Mouse (Mus musculus): ENCODE measurements around the gene Nectin2.
A peak's percentile ranks its signal among the peaks of the same experiment; 100 is the strongest.
"Not testable (repeated sequence)": the region's sequence is repeated elsewhere in the genome, so short reads cannot be mapped to it uniquely, and the experiment has no call there.

The Nectin2 gene

DNA sequence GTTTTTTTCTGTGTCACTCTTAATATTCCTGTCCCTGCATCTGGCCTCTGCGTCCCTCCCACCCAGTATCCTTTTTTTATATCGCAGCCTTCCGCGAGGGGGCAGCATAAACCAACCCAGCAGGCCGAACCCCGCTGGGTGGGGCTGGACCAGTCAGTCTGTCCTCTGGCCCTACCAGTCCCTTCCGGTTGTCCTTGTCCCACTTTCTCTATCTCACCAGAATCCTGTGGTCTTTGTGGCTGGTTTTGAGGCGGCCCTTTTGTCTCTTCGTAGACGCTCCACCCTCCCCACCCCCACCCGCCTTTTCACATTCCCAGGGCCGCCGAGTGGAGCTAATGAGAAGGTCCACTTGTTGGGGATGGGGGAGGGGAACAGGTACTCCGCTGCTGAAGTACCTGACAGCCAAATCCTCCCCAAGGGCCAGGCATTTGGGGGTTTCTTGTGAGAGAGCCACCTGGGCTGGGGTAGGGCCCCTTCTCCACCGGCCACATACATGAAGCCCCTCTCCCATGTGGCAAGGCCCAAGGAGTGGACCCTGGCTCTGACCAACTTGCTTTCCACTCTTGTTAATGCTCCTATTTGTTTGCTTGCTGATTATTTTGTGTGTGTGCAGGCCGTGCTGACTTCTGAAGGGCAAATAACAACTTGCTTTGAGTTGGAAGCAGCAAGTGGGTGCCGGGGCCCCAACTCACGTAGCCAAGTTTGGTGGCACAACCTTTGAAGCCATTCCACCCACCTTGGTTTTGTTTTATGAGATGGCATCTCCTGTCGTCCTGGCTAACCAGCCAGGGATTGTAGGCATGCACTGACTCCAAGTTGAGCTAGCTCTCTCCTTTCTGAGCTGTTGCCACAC, at the start of gene Nectin2:
Gene Nectin2, minus strand, starts transcription at position 267 of the 853 bp plus-strand sequence.
- DNase-seq = peak; percentile 42

DNA sequence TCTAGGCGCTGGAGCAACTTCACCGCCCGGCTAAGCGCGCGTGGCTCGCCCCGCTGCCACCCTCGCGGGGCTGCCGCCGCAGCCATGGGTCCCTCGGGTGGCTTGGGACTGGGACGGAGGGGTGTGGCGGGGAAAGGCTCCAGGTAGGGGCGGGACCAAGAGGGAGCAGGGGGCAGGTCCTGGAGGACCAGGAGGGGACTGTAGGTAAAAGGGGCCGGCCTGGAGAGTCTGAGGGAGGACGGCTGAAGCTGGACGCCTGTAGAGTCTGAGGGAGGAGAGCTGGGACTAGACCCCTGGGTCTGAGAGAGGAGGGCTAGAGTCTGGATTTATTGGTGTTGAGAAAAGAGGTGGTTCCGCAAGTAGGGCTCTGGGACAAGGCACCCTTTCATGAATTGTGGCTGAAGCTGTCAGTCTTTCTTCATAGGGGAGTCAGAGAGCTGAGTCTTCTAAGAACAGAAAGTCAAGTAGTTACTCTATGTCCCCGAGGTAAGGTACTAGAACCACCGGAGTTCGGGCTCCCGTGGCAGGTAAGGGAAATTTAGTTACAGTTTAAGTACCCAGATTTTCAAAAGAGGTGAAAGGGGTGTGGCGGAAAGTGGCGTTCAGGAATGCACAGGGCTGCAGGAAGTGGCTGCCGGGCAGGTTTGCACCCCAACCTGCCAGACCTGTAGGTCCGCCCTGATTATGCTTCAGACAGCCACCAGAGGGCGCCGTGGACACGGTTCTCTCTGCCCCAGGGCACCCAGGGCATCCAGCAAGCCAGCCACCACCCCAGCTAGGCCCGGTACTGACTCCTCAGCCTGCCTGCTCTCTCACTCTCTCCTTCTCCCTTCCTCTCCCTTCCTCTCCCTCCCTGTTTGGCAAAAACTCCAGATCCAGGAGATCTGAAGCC, 46.7 kb upstream of the Nectin2 start, which contains the start of gene Cblc:
Gene Cblc, minus strand, starts transcription at position 113 of the 892 bp plus-strand sequence.
- DNase-seq = no peak

DNA sequence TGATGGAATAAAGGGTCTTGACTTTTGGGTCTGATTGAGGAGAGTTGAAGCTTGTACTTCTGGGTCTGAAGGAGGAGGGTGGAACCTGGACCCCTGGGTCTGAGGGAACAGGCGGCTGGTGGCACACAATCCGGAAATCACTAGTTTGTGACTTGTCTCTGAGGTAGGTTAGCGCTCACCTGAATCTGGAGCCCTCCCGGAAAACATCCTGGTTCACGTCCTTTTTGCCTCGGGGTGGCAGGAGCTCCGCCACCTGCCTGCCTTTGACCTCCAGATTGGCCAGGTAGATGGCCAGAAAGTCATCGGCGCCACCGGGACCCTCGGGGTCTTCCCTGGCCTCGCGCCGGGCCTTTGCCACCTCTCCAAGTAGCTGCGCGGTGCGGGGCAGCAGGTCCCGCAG, 46.0 kb upstream of the Nectin2 start:
- DNase-seq = no peak

DNA sequence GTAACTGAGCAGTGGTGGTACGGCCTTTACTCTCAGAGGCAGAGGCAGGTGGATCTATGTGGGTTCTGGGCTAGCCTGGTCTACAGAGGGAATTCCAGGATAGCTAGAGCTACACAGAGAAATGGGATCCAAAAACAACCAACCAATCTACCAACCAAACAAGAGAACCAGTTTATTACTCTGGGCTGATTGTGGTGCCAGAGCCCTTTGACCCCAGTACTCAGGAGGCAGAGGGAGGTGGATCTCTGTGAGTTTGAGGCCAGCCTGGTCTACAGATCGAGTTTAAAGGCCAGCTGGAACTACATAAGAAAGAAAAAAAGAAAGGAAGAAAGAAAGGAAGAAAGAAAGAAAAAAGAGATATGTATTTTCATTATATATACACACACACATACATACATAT, 45.0 kb upstream of the Nectin2 start:
- no peak for DNase-seq

DNA sequence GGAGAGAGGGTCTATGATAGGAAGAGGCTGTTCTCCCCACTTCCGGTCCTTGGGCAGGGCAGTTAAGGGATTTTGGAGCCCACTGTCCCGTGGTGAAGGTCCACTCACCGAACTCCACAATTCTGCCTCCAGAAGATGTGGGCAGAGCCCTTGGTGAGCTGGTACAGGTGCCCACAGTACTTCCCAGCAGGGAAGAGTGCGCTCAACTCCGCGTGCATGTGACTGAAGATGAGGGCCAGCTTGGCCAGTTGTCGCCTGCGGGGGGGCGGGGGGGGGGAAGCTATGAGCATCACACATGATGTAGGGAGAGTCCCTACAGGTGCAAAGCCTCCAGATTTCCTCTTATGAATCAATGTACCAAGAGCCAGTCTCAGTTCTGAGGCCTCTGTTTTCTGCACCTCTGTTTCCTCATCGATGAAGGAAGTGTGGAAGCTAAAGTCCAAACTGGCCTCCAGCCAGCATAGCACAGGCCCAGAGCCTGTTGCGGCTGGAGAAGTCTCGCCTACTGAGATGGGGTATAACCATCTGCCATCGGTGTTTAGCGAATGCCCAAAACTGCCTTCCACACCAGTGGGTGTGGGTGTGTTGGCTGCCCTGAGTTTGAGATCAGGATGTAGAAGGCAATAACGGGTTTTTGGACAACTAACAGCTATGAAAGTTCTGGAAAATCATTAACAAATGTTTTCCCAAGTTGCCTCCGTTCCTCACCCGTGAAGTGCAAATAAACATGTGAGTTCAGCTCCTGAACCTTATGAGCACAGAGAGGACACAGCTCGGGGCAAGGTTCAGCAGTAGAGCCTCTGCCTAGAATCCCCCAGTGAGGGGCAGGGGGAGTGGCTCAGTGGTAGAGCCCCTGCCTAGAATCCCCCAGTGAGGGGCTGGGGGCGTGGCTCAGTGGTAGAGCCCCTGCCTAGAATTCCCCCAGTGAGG, 42.7 kb upstream of the Nectin2 start:
- DNase-seq = no peak

DNA sequence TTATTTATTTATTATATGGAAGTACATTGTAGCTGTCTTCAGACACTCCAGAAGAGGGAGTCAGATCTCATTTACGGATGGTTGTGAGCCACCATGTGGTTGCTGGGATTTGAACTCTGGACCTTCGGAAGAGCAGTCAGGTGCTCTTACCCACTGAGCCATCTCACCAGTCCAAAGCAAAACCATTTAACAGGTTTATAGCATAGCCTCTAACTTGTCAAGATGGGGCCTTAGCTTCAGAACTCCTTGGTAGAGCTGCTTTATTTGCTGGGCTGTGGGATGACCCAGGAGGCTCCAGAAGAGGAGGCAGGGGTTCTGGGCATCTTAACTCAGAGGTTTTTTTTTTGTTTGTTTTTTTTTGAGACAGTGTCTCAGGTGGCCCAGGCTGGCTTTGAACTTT, 41.2 kb upstream of the Nectin2 start:
- not testable (repeated sequence) for DNase-seq

DNA sequence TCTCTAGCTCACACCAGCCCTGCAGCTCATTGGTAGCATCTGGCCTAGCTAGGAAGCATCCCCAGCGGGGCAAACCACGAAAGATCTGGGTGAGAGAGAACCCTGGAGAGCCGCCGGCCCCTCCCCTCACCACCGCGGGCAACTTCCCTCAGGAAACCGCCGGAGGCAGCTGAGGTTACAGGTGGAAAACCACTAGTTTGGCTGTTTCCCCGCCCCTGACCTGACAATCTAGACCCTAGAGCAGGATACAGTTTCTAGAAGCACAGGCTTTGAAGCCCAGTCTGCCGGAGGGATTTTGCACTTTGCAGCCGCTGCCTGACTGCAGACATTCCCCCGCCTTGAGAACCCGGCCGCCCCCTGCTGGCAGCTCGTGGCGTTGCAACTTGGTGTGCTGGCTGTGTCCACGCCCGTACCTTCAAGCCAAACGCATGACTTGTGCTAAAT, 39.6 kb upstream of the Nectin2 start:
- peak; percentile 69 for DNase-seq

DNA sequence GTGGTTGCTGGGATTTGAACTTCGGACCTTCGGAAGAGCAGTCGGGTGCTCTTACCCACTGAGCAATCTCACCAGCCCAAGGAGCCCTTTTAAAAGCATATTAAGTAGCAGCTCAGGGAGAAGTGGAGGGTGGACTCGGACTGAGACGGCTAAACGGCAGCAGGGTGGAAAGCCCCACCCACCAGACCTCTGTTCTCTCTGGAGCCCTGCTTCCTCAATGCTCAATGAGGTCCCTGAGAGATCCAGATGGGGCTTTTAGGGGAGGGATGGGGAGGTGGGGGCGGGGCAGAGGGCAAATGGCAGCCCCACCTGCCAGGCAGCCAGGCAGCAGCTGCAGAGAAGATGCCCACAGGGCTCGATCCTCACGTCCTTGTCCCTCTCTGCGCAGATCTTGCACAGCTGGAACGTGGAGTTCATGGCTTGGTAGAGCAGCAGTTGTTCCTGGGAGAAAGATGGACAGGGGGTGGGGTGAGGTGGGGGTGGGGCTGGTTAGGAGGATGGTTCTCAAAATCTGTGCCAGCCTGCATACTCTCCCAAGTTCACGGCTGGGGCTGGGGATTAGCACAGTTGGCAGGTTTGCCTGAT, 35.7 kb upstream of the Nectin2 start:
- DNase-seq = no peak

DNA sequence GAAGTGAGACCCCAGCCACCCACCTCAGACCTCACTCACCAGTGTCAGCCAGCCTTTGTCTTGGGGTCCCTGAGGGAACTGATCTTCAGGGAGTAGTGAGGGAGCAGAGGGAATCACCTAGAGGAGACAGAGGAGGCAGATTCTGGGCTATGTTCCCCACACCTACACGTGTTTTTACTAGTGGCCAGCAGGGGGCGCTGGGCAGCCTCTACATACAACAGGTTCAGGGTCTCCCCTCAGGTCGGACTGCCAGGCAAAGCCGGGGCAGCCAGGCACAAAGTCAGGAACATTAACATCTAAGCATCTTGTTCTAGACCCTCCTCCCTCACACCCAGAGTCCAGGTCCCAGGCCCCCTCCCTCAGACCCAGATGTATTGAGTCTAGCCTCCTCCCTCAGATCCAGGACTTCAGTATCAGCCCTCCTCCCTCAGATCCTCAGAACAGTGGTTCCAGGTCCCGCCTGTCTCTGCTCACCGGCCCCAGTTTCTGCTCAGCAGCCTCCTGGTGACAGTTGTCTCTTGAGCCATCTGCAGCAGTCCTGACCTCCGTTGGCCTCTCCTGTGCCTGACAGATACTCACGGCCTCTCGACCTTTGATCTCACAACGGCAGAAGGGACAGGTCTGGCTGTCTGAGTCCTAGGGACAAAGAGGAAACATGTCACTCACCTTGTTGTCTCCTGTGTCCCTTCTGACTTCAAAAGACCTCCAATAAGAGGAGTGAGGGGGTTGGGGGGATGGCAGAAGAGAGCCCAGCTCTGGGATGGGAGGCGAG, 34.7 kb upstream of the Nectin2 start:
- no peak for DNase-seq

DNA sequence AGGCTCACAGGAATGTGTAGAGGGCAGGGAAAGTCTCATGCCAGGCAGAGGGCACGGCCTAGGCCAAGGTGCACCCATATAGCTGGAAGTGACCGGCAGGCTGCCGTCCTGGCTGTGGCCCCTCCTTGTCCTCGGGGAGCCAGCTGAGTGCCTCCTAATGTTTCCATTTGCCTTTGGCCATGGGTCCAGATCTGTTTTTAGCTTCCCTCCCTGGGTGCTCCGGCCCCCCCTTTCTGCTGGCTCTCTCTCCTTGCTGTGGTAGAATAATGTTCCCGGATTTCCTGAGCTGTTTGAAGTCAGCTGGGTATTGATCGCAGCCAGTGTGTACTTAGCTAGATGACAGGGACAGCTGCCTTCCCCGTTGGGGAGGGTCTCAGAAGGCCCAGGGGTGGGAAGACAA, 33.3 kb upstream of the Nectin2 start:
- DNase-seq = no peak

DNA sequence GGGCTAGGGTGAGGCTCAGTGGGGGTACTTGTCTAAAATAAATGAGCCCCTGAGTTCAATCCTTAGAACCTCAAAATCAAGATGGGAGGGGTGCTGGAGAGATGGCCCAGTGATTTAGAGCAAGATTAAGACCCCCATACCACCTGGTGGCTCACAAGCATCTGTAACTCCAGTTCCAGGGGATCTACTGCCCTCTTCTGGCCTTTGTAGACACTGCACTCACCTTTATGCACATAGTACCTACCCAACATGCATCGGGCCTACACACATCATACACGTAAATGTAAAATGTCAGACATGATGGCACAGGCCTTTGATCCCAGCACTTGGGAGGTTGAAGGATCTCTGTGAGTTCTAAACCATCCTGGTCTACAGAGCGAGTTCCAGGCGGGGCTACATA, 32.4 kb upstream of the Nectin2 start:
- no peak for DNase-seq

DNA sequence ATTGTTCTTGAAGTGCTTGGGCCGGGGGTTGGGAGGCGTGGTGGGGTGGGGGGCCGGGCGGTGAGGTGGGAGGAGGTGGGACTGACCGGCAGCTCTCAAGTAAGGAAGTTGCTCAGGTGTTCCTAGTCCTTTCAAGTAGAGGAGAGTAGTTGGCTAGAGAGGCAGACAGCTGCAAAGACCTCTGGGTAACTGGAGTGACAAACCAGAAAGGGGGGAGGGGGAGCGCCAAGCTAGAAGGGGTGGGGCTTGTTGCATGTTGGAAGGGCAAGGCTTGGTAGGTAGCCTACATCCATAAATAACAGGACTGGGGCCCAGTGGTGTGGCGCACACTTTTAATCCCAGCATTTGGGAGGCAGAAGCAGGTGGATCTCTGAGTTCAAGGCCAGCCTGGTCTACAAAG, 31.5 kb upstream of the Nectin2 start:
- no peak for DNase-seq

DNA sequence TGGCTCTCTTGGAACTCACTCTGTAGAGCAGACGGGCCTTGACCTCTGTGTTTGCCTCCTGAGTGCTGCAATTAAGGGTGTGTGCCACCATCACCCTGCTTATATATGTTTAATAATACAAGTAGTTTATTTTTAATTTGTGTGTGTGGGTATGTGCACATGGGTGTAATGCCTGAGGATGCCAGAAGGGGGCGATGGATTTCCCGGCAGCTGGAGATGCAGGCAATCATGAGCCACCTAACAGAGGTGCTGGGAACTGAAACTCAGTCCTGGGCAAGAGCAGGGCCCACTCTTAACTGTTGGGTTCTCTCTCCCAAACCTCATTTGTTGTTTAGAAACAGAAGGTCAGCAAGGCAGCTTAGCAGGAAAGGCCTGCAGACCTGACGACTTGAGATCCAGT, 29.6 kb upstream of the Nectin2 start:
- DNase-seq = no peak

DNA sequence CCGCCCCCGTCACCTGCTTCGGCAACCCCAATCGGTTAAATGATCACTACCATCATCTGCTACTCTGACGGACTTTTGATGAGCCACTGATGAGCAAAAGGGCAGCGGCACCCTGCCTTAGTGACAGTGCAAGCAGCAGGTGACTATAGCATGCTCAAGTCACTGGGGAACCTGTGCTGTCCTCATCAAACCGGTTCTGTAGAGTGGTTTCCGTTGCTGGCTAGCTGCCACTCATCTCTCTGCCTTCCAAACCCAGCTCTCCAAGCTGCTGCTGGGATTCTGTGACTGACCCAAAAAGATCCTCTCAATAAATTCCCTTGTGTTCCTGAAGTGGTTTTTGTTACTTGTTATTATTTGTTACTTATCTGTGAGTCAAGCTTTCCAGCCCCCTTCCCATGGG, 28.4 kb upstream of the Nectin2 start:
- no peak for DNase-seq

DNA sequence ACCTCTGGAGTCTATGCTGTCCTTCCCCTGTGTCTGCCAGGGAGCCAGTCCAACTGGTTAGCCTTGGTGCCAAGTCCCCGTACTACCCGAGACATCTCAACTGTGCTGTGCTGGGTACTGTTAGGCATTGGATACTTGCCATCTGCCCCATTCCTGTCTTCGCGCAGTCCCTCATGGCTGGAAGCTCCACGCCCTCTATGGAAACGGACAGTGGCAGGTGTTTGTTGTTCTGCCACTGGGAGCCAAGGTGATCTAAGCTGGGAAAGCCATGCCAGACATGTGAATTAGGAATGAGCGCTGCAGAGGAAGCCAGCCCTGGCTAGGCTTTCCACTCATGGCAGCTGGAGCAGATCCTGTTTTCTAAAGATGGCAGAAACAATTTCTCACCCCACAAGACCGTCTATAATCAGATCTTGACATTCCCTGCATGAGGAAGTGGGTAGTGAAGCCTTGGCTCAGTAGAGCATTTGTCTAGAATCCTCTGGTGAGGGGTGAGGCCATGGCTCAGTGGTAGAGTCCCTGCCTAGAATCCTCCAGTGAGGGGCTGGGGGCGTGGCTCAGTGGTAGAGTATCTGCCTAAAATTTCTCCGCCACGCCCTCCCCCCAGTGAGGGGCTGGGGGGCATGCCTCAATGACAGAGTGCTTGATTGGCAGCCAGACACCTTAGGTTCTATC, 26.9 kb upstream of the Nectin2 start:
- no peak for DNase-seq

DNA sequence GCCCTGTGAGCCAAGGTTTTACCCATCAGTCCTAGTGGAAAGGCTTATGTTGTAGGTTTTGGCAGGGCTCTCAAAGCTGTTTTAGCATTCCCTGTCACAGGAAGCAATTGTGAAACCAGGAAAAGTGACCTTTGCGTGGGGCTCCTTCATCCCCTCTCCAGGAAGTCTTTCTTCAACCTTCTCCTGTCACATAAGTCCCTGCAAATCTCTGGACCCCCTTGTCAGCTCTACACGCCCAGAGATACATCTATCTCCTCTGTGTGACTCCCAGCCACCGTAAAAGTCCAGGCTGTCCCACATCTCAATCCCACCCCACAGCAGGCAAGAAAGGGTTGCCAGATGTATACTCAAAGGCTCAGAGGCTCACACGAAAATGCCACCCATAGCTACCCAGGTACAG, 21.4 kb upstream of the Nectin2 start:
- no peak for DNase-seq

DNA sequence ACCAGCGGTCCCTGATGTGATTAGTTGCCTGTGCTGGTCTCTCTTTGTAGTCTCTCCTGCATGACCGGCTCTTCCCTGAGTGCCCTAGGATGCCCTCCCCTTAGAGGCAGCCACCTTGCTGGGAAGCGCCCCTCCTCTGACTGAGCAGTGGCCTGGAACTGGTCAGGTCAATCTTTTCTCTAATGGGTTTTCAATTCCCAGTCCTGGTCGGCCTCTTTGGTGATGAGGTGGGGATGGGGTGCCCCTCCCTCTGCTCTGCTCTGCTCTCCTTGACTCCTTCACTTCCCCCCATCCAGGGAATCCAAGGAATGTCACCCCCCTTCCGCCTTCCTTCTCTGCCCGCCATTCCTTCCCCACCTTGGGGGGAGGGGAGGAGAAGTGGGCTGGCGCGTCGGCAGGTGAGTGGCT, 20.7 kb upstream of the Nectin2 start, which contains the start of gene Bcam:
Gene Bcam, minus strand, starts transcription at position 33 of the 408 bp plus-strand sequence.
- no peak for DNase-seq

DNA sequence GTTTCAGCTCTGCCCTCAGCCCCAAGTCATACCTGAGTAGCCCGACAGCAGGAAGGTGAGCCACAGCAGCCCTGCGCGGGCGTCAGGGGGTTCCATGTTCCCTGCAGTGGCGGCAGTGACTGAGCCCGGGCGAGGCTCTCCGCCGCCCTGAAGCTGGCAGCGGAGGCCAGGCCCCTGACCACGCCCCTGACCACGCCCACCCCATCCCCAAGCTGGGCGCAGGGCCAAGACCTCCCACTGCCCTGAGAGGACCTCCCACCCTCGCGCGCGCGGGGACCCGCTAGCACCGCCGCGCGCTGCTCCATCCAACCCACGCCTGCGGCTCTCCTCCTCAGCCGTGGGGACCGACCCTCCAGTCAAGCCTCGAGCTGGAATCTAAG, 20.1 kb upstream of the Nectin2 start:
- DNase-seq = no peak

DNA sequence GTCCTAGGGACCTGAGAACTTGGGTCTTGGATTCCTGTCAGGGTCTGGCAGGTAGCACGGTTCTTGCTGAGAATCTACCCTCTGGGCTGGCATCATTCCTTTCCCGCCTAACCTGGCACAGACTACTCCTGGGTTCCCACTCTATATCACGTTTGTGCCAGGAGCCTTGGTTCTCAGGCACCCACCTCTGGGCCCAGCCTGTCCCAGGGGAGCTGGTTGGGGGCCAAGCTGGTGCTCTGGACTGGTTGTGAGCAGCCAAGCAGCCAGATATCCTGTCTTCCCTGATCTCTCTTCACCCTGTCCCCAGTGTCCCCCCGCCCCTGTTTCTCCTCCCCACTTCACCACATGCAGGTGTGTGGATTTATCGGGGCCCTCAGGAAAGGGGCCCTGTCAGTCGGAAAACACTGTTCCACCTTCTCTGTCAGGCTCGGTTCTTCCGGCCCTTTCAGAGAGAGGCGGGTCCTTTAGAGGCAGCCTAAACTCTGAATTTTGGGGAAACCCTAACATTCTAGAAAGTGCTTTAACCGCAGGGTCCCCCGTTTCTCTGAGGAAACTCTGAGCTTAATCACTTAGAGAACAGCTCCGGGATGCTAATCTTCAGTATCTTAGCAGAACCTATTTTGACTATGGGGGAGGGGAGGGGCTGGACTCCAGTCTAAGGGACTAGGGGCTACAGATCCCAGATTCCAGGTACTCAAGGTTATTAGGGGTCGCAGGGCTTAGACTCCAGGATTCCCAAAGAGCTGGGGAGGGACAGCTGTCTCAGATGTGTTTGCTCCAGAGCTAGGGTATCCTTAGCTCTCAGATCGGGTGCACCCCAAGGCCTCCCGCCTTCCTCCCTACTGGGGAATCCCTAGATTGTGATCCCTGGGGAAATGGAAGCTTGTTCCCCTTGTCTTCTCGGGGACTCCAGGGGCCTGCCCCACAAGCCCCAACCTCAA, 19.4 kb upstream of the Nectin2 start:
- no peak for DNase-seq

DNA sequence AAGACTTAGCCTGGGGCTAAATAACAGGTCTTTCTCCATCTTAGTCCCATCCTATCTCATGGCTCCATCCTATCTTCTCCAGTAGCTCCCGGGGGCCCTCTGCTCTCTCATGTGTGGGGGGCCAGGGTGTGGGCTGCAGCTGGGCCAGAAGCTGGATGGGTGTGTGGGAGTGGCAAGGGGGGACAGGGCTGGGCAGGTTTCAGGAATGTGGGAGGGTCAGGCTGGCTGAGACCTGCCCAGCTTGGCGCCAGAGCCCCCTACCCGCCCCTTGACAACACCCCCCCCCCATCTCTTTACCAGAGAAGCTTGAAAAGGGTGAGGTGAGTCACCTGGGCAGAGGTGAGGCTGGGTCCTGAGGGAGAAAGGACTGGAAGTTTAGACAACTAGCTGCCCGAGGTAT, 18.7 kb upstream of the Nectin2 start:
- DNase-seq = no peak

Measured in cerebellum, adult 11 months (tissue).